Mouse (Mus musculus) kidney, postnatal 0 days (tissue): ENCODE data around the gene Rab21. TPM values are rescaled to one million over a fixed set of nuclear protein-coding genes. Genes with fewer than 3 reads are reported as not detected.
A peak's percentile ranks its signal among the peaks of the same experiment; 100 is the strongest.

ENCODE experiments used
- ATAC-seq: fragments of 200-750 bp; cut with Nextera tagmentation; replicated peaks from 2 replicates; pipeline ENCODE4 v1.8.0; 2017; ENCODE audit warnings: low read depth, moderate number of reproducible peaks, moderate TSS enrichment, moderate library complexity; ENCODE audit not compliant: low FRiP score
- DNase-seq: peaks from one replicate; pipeline ENCODE4 v3.0.0-alpha.2; 2016; ENCODE audit warnings: low spot score
- H3K27ac ChIP-seq: fragments of 300-500 bp; sonication (generic); 2 replicates; pipeline ENCODE4 v1.5.1; 2014; ENCODE audit warnings: mild to moderate bottlenecking
- H3K27me3 ChIP-seq: fragments of 300-500 bp; sonication (generic); 2 replicates; pipeline ENCODE4 v1.6.1; 2014; ENCODE audit warnings: low read length, mixed read lengths; ENCODE audit not compliant: insufficient read depth
- H3K36me3 ChIP-seq: fragments of 300-500 bp; sonication (generic); 2 replicates; pipeline ENCODE4 v1.6.1; 2014; ENCODE audit warnings: low read length, mixed read lengths; ENCODE audit not compliant: insufficient read depth
- H3K4me1 ChIP-seq: fragments of 300-500 bp; sonication (generic); replicated peaks from 2 replicates; pipeline ENCODE4 v1.6.1; 2014; ENCODE audit warnings: antibody characterized with exemption, low read length, mixed read lengths; ENCODE audit not compliant: insufficient read depth
- H3K4me2 ChIP-seq: fragments of 300-500 bp; sonication (generic); 2 replicates; pipeline ENCODE4 v1.6.1; 2014; ENCODE audit warnings: mild to moderate bottlenecking, low read length, moderate library complexity, mixed read lengths
- H3K4me3 ChIP-seq: fragments of 300-500 bp; sonication (generic); replicated peaks from 2 replicates; pipeline ENCODE4 v1.5.1; 2014; ENCODE audit warnings: low read depth, low read length
- H3K9ac ChIP-seq: fragments of 300-500 bp; sonication (generic); 2 replicates; pipeline ENCODE4 v1.6.1; 2014; ENCODE audit warnings: low read depth, low read length
- H3K9me3 ChIP-seq: fragments of 300-500 bp; sonication (generic); replicated peaks from 2 replicates; pipeline ENCODE4 v1.6.1; 2016; ENCODE audit warnings: low read length, inconsistent platforms, mixed read lengths
- CTCF ChIP-seq: IDR thresholded peaks from 2 replicates; pipeline ENCODE4 v1.5.1; 2016; ENCODE audit warnings: antibody characterized with exemption, low read depth, mild to moderate bottlenecking, moderate library complexity
- WGBS: fragments of 180-500 bp; shearing (Covaris S2); extraction: QIAGEN DNeasy Blood & Tissue Kit; methylation state at CpG from one replicate; pipeline ENCODE4 v1.1.7; 2014; 5-methylcytosine and 5-hydroxymethylcytosine counted together
- polyA plus RNA-seq: library from polyadenylated mRNA; unstranded; fragments of >200 nt; fragmentation: Nextera tagmentation; extraction: Ambion mirVana; gene quantifications from 2 replicates; pipeline ENCODE4 v1.2.1, GENCODE M21; 2015

Gene Rab21
- polyA plus RNA-seq, 1 experiment from 2014 or later: 17.8 TPM

GRCm38 (mm10) chr10:115316313-115316712, 919 bp upstream of the Rab21 start:
- Histone ChIP-seq H3K4me2 (peak overlapping the region; percentile 58), H3K9me3 (no peaks in the 10 kb centered on the region), H3K36me3 (no peaks in the 10 kb centered on the region), H3K4me1 (peaks cover 13% of the 10 kb centered on the region; the same call in 1 of the 2 replicates), H3K4me3 (peak overlapping the region; percentile 94; the same call in 1 of the 2 replicates), H3K27me3 (no peaks in the 10 kb centered on the region), H3K9ac (peak overlapping the region; percentile 97; the same call in 1 of the 2 replicates), H3K27ac (peak overlapping the region; percentile 87)
- ATAC-seq (no peak), DNase-seq (no peak)
- TF ChIP-seq CTCF: no peak
- WGBS: 63% methylated on average over 11 of the region's 11 CpGs

GRCm38 (mm10) chr10:115314582-115315452, 577 bp downstream of the Rab21 start:
- Histone ChIP-seq H3K9ac (peak overlapping the region; percentile 97), H3K9me3 (no peaks in the 10 kb centered on the region), H3K27ac (peak overlapping the region; percentile 87), H3K4me2 (peak overlapping the region; percentile 58), H3K4me3 (peak overlapping the region; percentile 94), H3K36me3 (no peaks in the 10 kb centered on the region), H3K27me3 (no peaks in the 10 kb centered on the region), H3K4me1 (peaks cover 19% of the 10 kb centered on the region; the same call in 1 of the 2 replicates)
- DNase-seq (peak; percentile 54), ATAC-seq (peak; percentile 34)
- TF ChIP-seq CTCF: no peak
- WGBS: under 1% methylated on average over 54 of the region's 73 CpGs

GRCm38 (mm10) chr10:115314287-115314581, 1.2 kb downstream of the Rab21 start:
- 5% methylated on average over 6 of the region's 6 CpGs for WGBS

GRCm38 (mm10) chr10:115313641-115314286, 1.6 kb downstream of the Rab21 start:
- ATAC-seq (peak; percentile 46), DNase-seq (no peak)
- Histone ChIP-seq H3K27me3 (no peaks in the 10 kb centered on the region), H3K36me3 (no peaks in the 10 kb centered on the region), H3K4me2 (peak overlapping the region; percentile 58), H3K9ac (peak overlapping the region; percentile 97), H3K27ac (peak overlapping the region; percentile 87), H3K4me3 (peak overlapping the region; percentile 94), H3K9me3 (no peaks in the 10 kb centered on the region), H3K4me1 (peaks cover 19% of the 10 kb centered on the region; the same call in 1 of the 2 replicates)
- TF ChIP-seq CTCF: no peak
- 52% methylated on average over 14 of the region's 14 CpGs for WGBS

More at GRCm38 (mm10) chr10:115314287-115314581, 1.2 kb downstream of the Rab21 start:
- no peak for TF ChIP-seq CTCF
- peaks cover 19% of the 10 kb centered on the region; the same call in 1 of the 2 replicates for H3K4me1 ChIP-seq
- ATAC-seq: no peak
- H3K27me3 ChIP-seq: no peaks in the 10 kb centered on the region
- H3K9me3 ChIP-seq: no peaks in the 10 kb centered on the region
- peak overlapping the region; percentile 97 for H3K9ac ChIP-seq
- peak overlapping the region; percentile 94 for H3K4me3 ChIP-seq
- no peaks in the 10 kb centered on the region for H3K36me3 ChIP-seq
- H3K4me2 ChIP-seq: peak overlapping the region; percentile 58
- peak overlapping the region; percentile 87 for H3K27ac ChIP-seq
- DNase-seq: peak; percentile 47

GRCm38 (mm10) chr10:115312732-115313131, 2.7 kb downstream of the Rab21 start:
- peak; percentile 67 for ATAC-seq
- TF ChIP-seq CTCF: no peak
- peak; percentile 47 for DNase-seq
- Histone ChIP-seq H3K9me3 (no peaks in the 10 kb centered on the region), H3K4me3 (no peak overlapping the region), H3K27ac (peak overlapping the region; percentile 87), H3K27me3 (no peaks in the 10 kb centered on the region), H3K36me3 (no peaks in the 10 kb centered on the region), H3K4me1 (peaks cover 19% of the 10 kb centered on the region; the same call in 1 of the 2 replicates), H3K9ac (no peak overlapping the region), H3K4me2 (peak overlapping the region; percentile 58; the same call in 1 of the 2 replicates)
- WGBS: 13% methylated on average over 3 of the region's 3 CpGs

- ATAC-seq (no peak), DNase-seq (no peak)
- Histone ChIP-seq H3K27me3 (no peaks in the 10 kb centered on the region), H3K27ac (peak overlapping the region; percentile 87; the same call in 1 of the 2 replicates), H3K9ac (no peak overlapping the region), H3K4me3 (no peak overlapping the region), H3K9me3 (no peaks in the 10 kb centered on the region), H3K36me3 (no peaks in the 10 kb centered on the region), H3K4me1 (peaks cover 19% of the 10 kb centered on the region; the same call in 1 of the 2 replicates), H3K4me2 (peak overlapping the region; percentile 58; the same call in 1 of the 2 replicates)
- TF ChIP-seq CTCF: no peak
- WGBS: 66% methylated on average over 5 of the region's 5 CpGs
Measured at GRCm38 (mm10) chr10:115312194-115312593, 3.2 kb downstream of the Rab21 start.
